Mouse (Mus musculus) megakaryocyte, embryonic 14.5 days (primary cell): ENCODE data around the gene Gm5416.

Source experiments
- FLI1 ChIP-seq: IDR thresholded peaks from 2 replicates; pipeline ENCODE4 v1.6.1; 2012; ENCODE audit warnings: low read length, inconsistent platforms, mixed read lengths
- GATA1 ChIP-seq: IDR thresholded peaks from 3 replicates; pipeline ENCODE4 v1.6.1; 2012; ENCODE audit warnings: mixed read lengths, low read length, inconsistent platforms, borderline replicate concordance

DNA sequence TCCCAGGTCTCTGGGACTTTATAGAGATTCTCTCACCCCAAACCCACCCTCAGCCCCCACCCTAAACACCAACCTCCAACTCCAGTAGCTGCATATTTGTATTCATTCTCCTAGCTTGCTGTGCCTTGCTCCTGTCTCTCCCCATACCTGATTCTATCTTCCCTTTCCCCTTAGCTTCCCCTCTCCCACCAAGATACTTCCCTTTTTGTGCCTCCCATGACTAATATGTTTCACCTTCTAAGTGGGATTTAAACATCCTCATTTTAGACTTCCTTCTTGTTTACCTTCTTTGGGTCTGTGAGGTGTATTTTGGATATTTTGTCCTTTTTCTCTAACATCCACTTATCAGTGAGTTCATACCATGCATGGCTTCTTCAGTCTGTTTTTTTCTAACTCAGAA, 34.1 kb upstream of the Gm5416 start:
- no peak for TF ChIP-seq GATA1
- no peak for TF ChIP-seq FLI1
